ENCODE assay signal across 22 mouse cellular contexts in genomic region chr15:80034366-80034765, GRCm38 (mm10). TPM values are rescaled to one million over a fixed set of nuclear protein-coding genes. Genes with fewer than 3 reads are reported as not detected.
DNase-seq lines count a peak whose midpoint lies in the region; ATAC-seq and TF ChIP-seq lines count a peak whose summit lies in the region.
"Had no signal": no experiment of that assay in that cellular context is flagged by ENCODE, and none has a peak within 500 bp of the region (broad histone marks: within the 10 kb centered on the region; RNA-seq: fewer than 3 reads in every experiment).

No protein-coding gene starts in this region.

- H3K9me3 ChIP-seq in lung, postnatal 0 days (ENCODE audit: low read length), result no peaks in the 10 kb centered on the region
- H3K9me3 ChIP-seq: heart, embryonic 10.5 days; hindbrain, embryonic 12.5 days had no signal

- H3K27ac ChIP-seq in bone marrow macrophage, adult 2 months (ENCODE audit: insufficient read depth, low read depth, low read length), result peak overlapping the region; percentile 32
- H3K27ac ChIP-seq in lung, postnatal 0 days (ENCODE audit: low read length), result no peak overlapping the region
- H3K27ac ChIP-seq: embryonic facial prominence, embryonic 13.5 days; forebrain, embryonic 12.5 days; gastrocnemius, adult 2 months; heart, embryonic 10.5 days; hindbrain, embryonic 12.5 days had no signal

- intact Hi-C loops in gastrocnemius, postnatal 36 days (cut with DNase I), result loop anchor here (2.0 kb wide), 1 partner anchor 14 kb away; no protein-coding TSS in a partner anchor

- no peaks in the 10 kb centered on the region for H3K27me3 ChIP-seq in lung, postnatal 0 days (replicated peaks; ENCODE audit: insufficient read depth, low read length)
- H3K27me3 ChIP-seq: embryonic facial prominence, embryonic 13.5 days; forebrain, embryonic 12.5 days; hindbrain, embryonic 12.5 days had no signal

- H3K4me3 ChIP-seq in bone marrow macrophage, adult 2 months (ENCODE audit: insufficient read depth, low read length), result no peak overlapping the region
- no peak overlapping the region for H3K4me3 ChIP-seq in lung, postnatal 0 days (ENCODE audit: low read depth, low read length)
- H3K4me3 ChIP-seq: embryonic facial prominence, embryonic 13.5 days; forebrain, embryonic 12.5 days; gastrocnemius, adult 2 months; heart, embryonic 10.5 days; hindbrain, embryonic 12.5 days had no signal

- H3K9ac ChIP-seq in lung, postnatal 0 days (replicated peaks; ENCODE audit: low read depth), result no peak overlapping the region
- H3K9ac ChIP-seq: embryonic facial prominence, embryonic 13.5 days; forebrain, embryonic 12.5 days; forebrain, postnatal 0 days; hindbrain, embryonic 12.5 days had no signal

- TF ChIP-seq POLR2A in bone marrow macrophage, adult 2 months (IDR thresholded peaks at IDR 0.05; ENCODE audit: borderline replicate concordance, low read depth, low read length), result no peak

- no peak overlapping the region for H3K4me2 ChIP-seq in lung, postnatal 0 days (replicated peaks; ENCODE audit: low read depth, low read length)
- H3K4me2 ChIP-seq: embryonic facial prominence, embryonic 13.5 days; forebrain, embryonic 12.5 days; hindbrain, embryonic 12.5 days had no signal

- DNase-seq in CD4-positive helper T cell, adult 2 months (ENCODE audit: low read depth, low spot score), result peak; percentile 43
- DNase-seq in ES-CJ7 (ENCODE audit: low read depth, low spot score), result peak; percentile 49
- peak; percentile 40 for DNase-seq in naive thymus-derived CD4-positive, alpha-beta T cell, adult 2 months (ENCODE audit: low read depth)
- DNase-seq in kidney, adult 18-20 months, result no peak
- DNase-seq in lung, postnatal 0 days (ENCODE audit: low spot score), result no peak
- DNase-seq in gastrocnemius, postnatal 36 days, result no peak
- DNase-seq: adrenal gland, adult 8-10 months; cerebellum, adult 11-12 months; cerebellum, adult 9-10 months; cerebellum, postnatal 25 days; forebrain, postnatal 0 days; gastrocnemius, adult 2 months; gastrocnemius, postnatal 25 days; heart, postnatal 10 days; heart, postnatal 4 days had no signal

- ATAC-seq in lung, postnatal 0 days, result no peak
- ATAC-seq: forebrain, postnatal 0 days; hindbrain, embryonic 16.5 days; inflammation-experienced regulatory T-cells, adult 6 months had no signal

- no peak for TF ChIP-seq CTCF in bone marrow macrophage, adult 2 months (IDR thresholded peaks at IDR 0.05; ENCODE audit: low read depth, low read length)
- TF ChIP-seq CTCF in lung, postnatal 0 days (IDR thresholded peaks at IDR 0.05), result no peak

- peaks cover 50% of the 10 kb centered on the region for H3K4me1 ChIP-seq in bone marrow macrophage, adult 2 months (ENCODE audit: control insufficient read depth, insufficient read depth, low read length)
- H3K4me1 ChIP-seq in lung, postnatal 0 days (ENCODE audit: insufficient read depth, low read depth, low read length), result no peaks in the 10 kb centered on the region
- H3K4me1 ChIP-seq: embryonic facial prominence, embryonic 13.5 days; forebrain, embryonic 12.5 days; hindbrain, embryonic 12.5 days had no signal

- TF ChIP-seq EP300 in lung, postnatal 0 days (IDR thresholded peaks at IDR 0.05), result no peak

- WGBS in lung, postnatal 0 days, result 61% methylated on average over 7 of the region's 7 CpGs

- no peaks in the 10 kb centered on the region for H3K36me3 ChIP-seq in lung, postnatal 0 days (ENCODE audit: insufficient read depth, low read length)
- H3K36me3 ChIP-seq: embryonic facial prominence, embryonic 13.5 days; forebrain, embryonic 12.5 days; heart, embryonic 10.5 days; hindbrain, embryonic 12.5 days had no signal

RNA-seq across cellular contexts. Expression of gene Pdgfb, which starts 19.6 kb away (rescaled TPM):
- polyA plus RNA-seq in bone marrow macrophage, adult 2 months (2012; ENCODE audit: insufficient read depth, insufficient read length, missing spikeins), result 47.3 and 52.2 TPM in 2 replicates
- 10.5 and 14.2 TPM in 2 replicates for polyA plus RNA-seq in lung, postnatal 0 days (2015; fragmentation: Nextera tagmentation; extraction: Ambion mirVana)
- 10 to 100 TPM; 16.5 to 17.9 TPM for total RNA-seq in gastrocnemius, postnatal 36 days (2021)

RNA-seq across cellular contexts. Expression of gene Syngr1, which starts 56.8 kb away (rescaled TPM):
- polyA plus RNA-seq in bone marrow macrophage, adult 2 months (2012; ENCODE audit: insufficient read depth, insufficient read length, missing spikeins), result 95.0 and 111 TPM in 2 replicates
- polyA plus RNA-seq in lung, postnatal 0 days (2015; fragmentation: Nextera tagmentation; extraction: Ambion mirVana), result 34.4 and 35.3 TPM in 2 replicates
- total RNA-seq in gastrocnemius, postnatal 36 days (2021), result 10 to 100 TPM; 36.2 to 42.2 TPM

RNA-seq across cellular contexts. Expression of gene Rpl3, which starts 57.3 kb away (rescaled TPM):
- polyA plus RNA-seq in bone marrow macrophage, adult 2 months (2012; ENCODE audit: insufficient read depth, insufficient read length, missing spikeins), result 928 and 957 TPM in 2 replicates
- polyA plus RNA-seq in lung, postnatal 0 days (2015; fragmentation: Nextera tagmentation; extraction: Ambion mirVana), result 554 and 577 TPM in 2 replicates
- total RNA-seq in gastrocnemius, postnatal 36 days (2021), result 10 to 100 TPM; 43.5 to 51.8 TPM

Comparison
In these comparisons a context has a peak if more than half of its experiments do, and no peak if none do; other contexts are left out.
1. DNase-seq: peak in CD4-positive helper T cell, adult 2 months (single experiment), ES-CJ7 (single experiment) and naive thymus-derived CD4-positive, alpha-beta T cell, adult 2 months (single experiment); none in kidney, adult 18-20 months (single experiment), lung, postnatal 0 days (single experiment) and gastrocnemius, postnatal 36 days (0 of 2).